Mouse (Mus musculus): ENCODE data around the gene Rad54l2. TPM values are rescaled to one million over a fixed set of nuclear protein-coding genes. Genes with fewer than 3 reads are reported as not detected.

The Rad54l2 gene
- polyA plus RNA-seq, 1 experiment from 2014 or later: 8.8 TPM

DNA sequence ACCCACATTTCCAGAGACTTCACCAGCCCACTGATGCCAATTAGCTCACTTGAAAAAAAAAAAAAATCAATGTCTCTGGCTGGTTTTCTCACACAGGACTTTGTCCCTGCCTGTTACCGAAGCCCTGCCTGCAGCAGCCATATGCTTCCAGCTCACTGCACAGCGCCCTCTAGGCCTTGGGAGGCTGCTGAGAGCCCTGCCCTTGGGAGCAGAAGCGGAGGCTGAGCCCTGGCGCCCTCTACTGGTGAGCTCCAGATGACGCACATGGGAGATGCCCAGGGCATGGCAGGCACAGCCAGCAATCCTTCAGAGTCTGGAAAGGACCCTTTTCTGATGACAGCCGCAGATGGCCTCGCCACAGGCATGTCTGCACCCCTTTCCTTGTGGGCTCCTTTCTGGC is 145.9 kb downstream of the Rad54l2 start:
- 22% methylated on average over 7 of the region's 7 CpGs for WGBS
- no peak for ATAC-seq
- Histone ChIP-seq H3K27ac (no peak overlapping the region), H3K9me3 (replicated peaks) (no peaks in the 10 kb centered on the region), H3K9ac (no peak overlapping the region), H3K4me3 (no peak overlapping the region), H3K4me1 (no peaks in the 10 kb centered on the region), H3K4me2 (no peak overlapping the region), H3K36me3 (ENCODE audit: poor library complexity, severe bottlenecking) (no peaks in the 10 kb centered on the region), H3K27me3 (no peaks in the 10 kb centered on the region)

- Histone ChIP-seq H3K9me3 (replicated peaks) (no peaks in the 10 kb centered on the region), H3K4me1 (no peaks in the 10 kb centered on the region)
- 46% methylated on average over 5 of the region's 5 CpGs for WGBS
Observed at GRCm38 (mm10) chr9:106641346-106641745, 147.6 kb downstream of the Rad54l2 start.

DNA sequence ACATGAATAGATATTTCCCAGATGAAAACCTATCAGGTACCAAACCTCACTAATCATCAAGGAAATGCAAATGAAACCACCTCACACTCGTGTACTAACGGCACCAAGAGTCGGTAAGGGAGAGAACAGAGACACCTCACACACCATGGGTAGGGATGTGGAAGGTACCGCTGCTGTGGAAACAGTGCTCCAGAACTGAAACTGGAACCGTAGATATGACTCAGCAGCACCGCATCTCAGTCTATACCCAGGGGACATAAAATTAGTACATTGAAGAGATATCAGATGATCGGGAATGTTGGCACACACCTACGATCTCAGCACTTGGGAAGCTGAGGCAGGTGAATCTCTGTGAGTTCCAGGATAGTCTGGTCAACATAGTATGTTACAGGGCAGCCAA is 150.8 kb downstream of the Rad54l2 start:
- Histone ChIP-seq H3K4me1 (no peaks in the 10 kb centered on the region), H3K36me3 (ENCODE audit: poor library complexity, severe bottlenecking) (no peaks in the 10 kb centered on the region), H3K9ac (no peak overlapping the region), H3K27me3 (no peaks in the 10 kb centered on the region), H3K4me3 (no peak overlapping the region), H3K27ac (no peak overlapping the region), H3K4me2 (no peak overlapping the region), H3K9me3 (replicated peaks) (no peaks in the 10 kb centered on the region)
- no peak for ATAC-seq
- WGBS: 95% methylated on average over 8 of the region's 8 CpGs

More at GRCm38 (mm10) chr9:106641346-106641745, 147.6 kb downstream of the Rad54l2 start:
- no peaks in the 10 kb centered on the region for H3K36me3 ChIP-seq (ENCODE audit: poor library complexity, severe bottlenecking)
- H3K4me2 ChIP-seq: no peak overlapping the region
- H3K4me3 ChIP-seq: no peak overlapping the region
- H3K27ac ChIP-seq: no peak overlapping the region
- H3K27me3 ChIP-seq: no peaks in the 10 kb centered on the region
- no peak overlapping the region for H3K9ac ChIP-seq
- ATAC-seq: no peak

Other genes starting within 250 kb of the Rad54l2 start
- not detected in 2 replicates for gene Iqcf3, start 227.6 kb downstream of the Rad54l2 start, polyA plus RNA-seq (2015; fragmentation: Nextera tagmentation; extraction: Ambion mirVana)
- not detected in 2 replicates for gene Iqcf4, start 218.2 kb downstream of the Rad54l2 start, polyA plus RNA-seq (2015; fragmentation: Nextera tagmentation; extraction: Ambion mirVana)
- not detected in 2 replicates for gene Iqcf6, start 162.6 kb downstream of the Rad54l2 start, polyA plus RNA-seq (2015; fragmentation: Nextera tagmentation; extraction: Ambion mirVana)
- gene Grm2, start 133.1 kb downstream of the Rad54l2 start, polyA plus RNA-seq (2015; fragmentation: Nextera tagmentation; extraction: Ambion mirVana): 4.4 and 5.5 TPM in 2 replicates
- 28.5 and 29.4 TPM in 2 replicates for gene Tex264, start 103.3 kb downstream of the Rad54l2 start, polyA plus RNA-seq (2015; fragmentation: Nextera tagmentation; extraction: Ambion mirVana)
- 20.7 and 26.4 TPM in 2 replicates for gene Dcaf1, start 32.7 kb upstream of the Rad54l2 start, polyA plus RNA-seq (2015; fragmentation: Nextera tagmentation; extraction: Ambion mirVana)
- gene Rbm15b, start 98.2 kb upstream of the Rad54l2 start, polyA plus RNA-seq (2015; fragmentation: Nextera tagmentation; extraction: Ambion mirVana): 14.0 and 14.2 TPM in 2 replicates
- 205 and 222 TPM in 2 replicates for gene Manf, start 102.8 kb upstream of the Rad54l2 start, polyA plus RNA-seq (2015; fragmentation: Nextera tagmentation; extraction: Ambion mirVana)